Mouse (Mus musculus): ENCODE results near the gene Wsb2.

- no peak for TF ChIP-seq CTCF (IDR thresholded peaks at IDR 0.05)
- TF ChIP-seq EP300 (IDR thresholded peaks at IDR 0.05): 0 out of 2 replicates have a peak, but pooled peaks have one; percentile 16
These were observed 3.0 kb upstream of the Wsb2 start for GRCm38 (mm10) chr5:117354121-117354520.
